Mouse (Mus musculus): ENCODE data around the gene Hyou1.

- TF ChIP-seq CTCF (IDR thresholded peaks at IDR 0.05; ENCODE audit: control insufficient read depth, insufficient read depth, low read length) (no peak), POLR2A (IDR thresholded peaks at IDR 0.05; ENCODE audit: borderline replicate concordance, control insufficient read depth, low read depth, low read length) (no peak)
Observed at GRCm38 (mm10) chr9:44417156-44417891, 38.0 kb downstream of the Hyou1 start.

All from bone marrow, adult 2 months (tissue).